Mouse (Mus musculus): Measurements from ENCODE around the gene Serf2. TPM values are rescaled to one million over a fixed set of nuclear protein-coding genes. Genes with fewer than 3 reads are reported as not detected.

The Serf2 gene
- polyA plus RNA-seq, 1 experiment from 2014 or later: 430 TPM

GRCm38 (mm10) chr2:121425890-121426289 lies 23.1 kb upstream of the Serf2 start:
- no peak for ATAC-seq (ENCODE audit: borderline replicate concordance, extremely low read depth, low FRiP score, low TSS enrichment)
- no peaks in the 10 kb centered on the region for H3K4me1 ChIP-seq
- no peak overlapping the region for H3K4me2 ChIP-seq
- H3K27ac ChIP-seq: no peak overlapping the region
- H3K4me3 ChIP-seq: no peak overlapping the region
- peaks cover 87% of the 10 kb centered on the region for H3K36me3 ChIP-seq
- no peak overlapping the region for H3K9ac ChIP-seq
- H3K27me3 ChIP-seq: no peaks in the 10 kb centered on the region
- no peaks in the 10 kb centered on the region for H3K9me3 ChIP-seq
- 88% methylated on average over 2 of the region's 2 CpGs for WGBS

- H3K4me2 ChIP-seq: no peak overlapping the region
- no peak for ATAC-seq (ENCODE audit: borderline replicate concordance, extremely low read depth, low FRiP score, low TSS enrichment)
- no peak overlapping the region for H3K27ac ChIP-seq
- WGBS: 94% methylated on average over 1 of the region's 1 CpGs
- no peaks in the 10 kb centered on the region for H3K4me1 ChIP-seq
- no peak overlapping the region for H3K9ac ChIP-seq
- no peaks in the 10 kb centered on the region for H3K27me3 ChIP-seq
- H3K4me3 ChIP-seq: no peak overlapping the region
- H3K9me3 ChIP-seq: no peaks in the 10 kb centered on the region
- peaks cover 97% of the 10 kb centered on the region for H3K36me3 ChIP-seq
Measured at GRCm38 (mm10) chr2:121434854-121435253, 14.1 kb upstream of the Serf2 start.

- Histone ChIP-seq H3K4me2 (no peak overlapping the region), H3K36me3 (peaks cover 49% of the 10 kb centered on the region), H3K9ac (no peak overlapping the region), H3K4me1 (peaks cover 18% of the 10 kb centered on the region), H3K27ac (no peak overlapping the region), H3K4me3 (no peak overlapping the region), H3K9me3 (no peaks in the 10 kb centered on the region), H3K27me3 (peaks cover 4% of the 10 kb centered on the region; the same call in 1 of the 2 replicates)
- ATAC-seq (ENCODE audit: borderline replicate concordance, extremely low read depth, low FRiP score, low TSS enrichment): no peak
- 78% methylated on average over 4 of the region's 4 CpGs for WGBS
Measured at GRCm38 (mm10) chr2:121439746-121440145, 9.2 kb upstream of the Serf2 start.

GRCm38 (mm10) chr2:121440834-121441605 lies 8.0 kb upstream of the Serf2 start:
- Histone ChIP-seq H3K36me3 (peaks cover 36% of the 10 kb centered on the region), H3K27me3 (peaks cover 4% of the 10 kb centered on the region; the same call in 1 of the 2 replicates), H3K9me3 (no peaks in the 10 kb centered on the region), H3K4me3 (no peak overlapping the region), H3K4me2 (no peak overlapping the region), H3K4me1 (peaks cover 18% of the 10 kb centered on the region), H3K27ac (no peak overlapping the region), H3K9ac (no peak overlapping the region)
- no peak for ATAC-seq (ENCODE audit: borderline replicate concordance, extremely low read depth, low FRiP score, low TSS enrichment)
- 51% methylated on average over 5 of the region's 5 CpGs for WGBS

GRCm38 (mm10) chr2:121441800-121442199 lies 7.2 kb upstream of the Serf2 start:
- no peak overlapping the region for H3K27ac ChIP-seq
- no peak; the same call in 1 of the 2 replicates for ATAC-seq (ENCODE audit: borderline replicate concordance, extremely low read depth, low FRiP score, low TSS enrichment)
- H3K36me3 ChIP-seq: peaks cover 31% of the 10 kb centered on the region
- H3K27me3 ChIP-seq: peaks cover 4% of the 10 kb centered on the region; the same call in 1 of the 2 replicates
- no peaks in the 10 kb centered on the region for H3K9me3 ChIP-seq
- peak overlapping the region; percentile 91 for H3K4me2 ChIP-seq
- WGBS: 9% methylated on average over 11 of the region's 11 CpGs
- peaks cover 18% of the 10 kb centered on the region for H3K4me1 ChIP-seq
- peak overlapping the region; percentile 38 for H3K9ac ChIP-seq
- peak overlapping the region; percentile 50 for H3K4me3 ChIP-seq

GRCm38 (mm10) chr2:121442259-121443067 lies 6.5 kb upstream of the Serf2 start:
- peaks cover 24% of the 10 kb centered on the region for H3K36me3 ChIP-seq
- peak; percentile 88 for ATAC-seq (ENCODE audit: borderline replicate concordance, extremely low read depth, low FRiP score, low TSS enrichment)

GRCm38 (mm10) chr2:121443068-121443349 lies 6.0 kb upstream of the Serf2 start:
- Histone ChIP-seq H3K9ac (peak overlapping the region; percentile 38), H3K27ac (no peak overlapping the region), H3K4me1 (peaks cover 24% of the 10 kb centered on the region), H3K9me3 (no peaks in the 10 kb centered on the region), H3K27me3 (peaks cover 4% of the 10 kb centered on the region; the same call in 1 of the 2 replicates), H3K36me3 (peaks cover 19% of the 10 kb centered on the region), H3K4me3 (peak overlapping the region; percentile 50), H3K4me2 (peak overlapping the region; percentile 91)
- WGBS: 12% methylated on average over 8 of the region's 8 CpGs
- no peak for ATAC-seq (ENCODE audit: borderline replicate concordance, extremely low read depth, low FRiP score, low TSS enrichment)

More at GRCm38 (mm10) chr2:121442259-121443067, 6.5 kb upstream of the Serf2 start:
- H3K4me1 ChIP-seq: peaks cover 18% of the 10 kb centered on the region
- no peaks in the 10 kb centered on the region for H3K9me3 ChIP-seq
- H3K27me3 ChIP-seq: peaks cover 4% of the 10 kb centered on the region; the same call in 1 of the 2 replicates
- peak overlapping the region; percentile 50 for H3K4me3 ChIP-seq
- 1% methylated on average over 30 of the region's 30 CpGs for WGBS
- peak overlapping the region; percentile 91 for H3K4me2 ChIP-seq
- H3K9ac ChIP-seq: peak overlapping the region; percentile 38
- H3K27ac ChIP-seq: no peak overlapping the region

GRCm38 (mm10) chr2:121444178-121444577 lies 4.8 kb upstream of the Serf2 start, which contains the start of gene Ell3:
TSS of gene Ell3 (minus strand) at chr2:121444278.
- no peak for ATAC-seq (ENCODE audit: borderline replicate concordance, extremely low read depth, low FRiP score, low TSS enrichment)
- Histone ChIP-seq H3K9ac (no peak within 1 kb of the TSS; the same call in 1 of the 2 replicates), H3K27ac (no peak within 1 kb of the TSS), H3K27me3 (peaks cover 4% of the 10 kb centered on the region; the same call in 1 of the 2 replicates), H3K9me3 (no peaks in the 10 kb centered on the region), H3K4me1 (peaks cover 25% of the 10 kb centered on the region), H3K4me3 (no peak within 1 kb of the TSS), H3K36me3 (peaks cover 7% of the 10 kb centered on the region), H3K4me2 (peak within 1 kb of the TSS; percentile 91)
- WGBS: 78% methylated on average over 1 of the region's 1 CpGs

- H3K9ac ChIP-seq: no peak overlapping the region
- no peaks in the 10 kb centered on the region for H3K9me3 ChIP-seq
- H3K27ac ChIP-seq: no peak overlapping the region
- H3K4me1 ChIP-seq: peaks cover 25% of the 10 kb centered on the region
- no peak overlapping the region for H3K4me2 ChIP-seq
- ATAC-seq (ENCODE audit: borderline replicate concordance, extremely low read depth, low FRiP score, low TSS enrichment): no peak
- H3K27me3 ChIP-seq: peaks cover 4% of the 10 kb centered on the region; the same call in 1 of the 2 replicates
- H3K36me3 ChIP-seq: no peaks in the 10 kb centered on the region
- H3K4me3 ChIP-seq: no peak overlapping the region
- 75% methylated on average over 3 of the region's 3 CpGs for WGBS
Measured at GRCm38 (mm10) chr2:121445117-121445516, 3.9 kb upstream of the Serf2 start.

- Histone ChIP-seq H3K4me1 (peaks cover 36% of the 10 kb centered on the region), H3K4me3 (no peak overlapping the region), H3K36me3 (peaks cover 4% of the 10 kb centered on the region), H3K9me3 (no peaks in the 10 kb centered on the region), H3K4me2 (no peak overlapping the region), H3K27ac (no peak overlapping the region), H3K9ac (no peak overlapping the region), H3K27me3 (peaks cover 4% of the 10 kb centered on the region; the same call in 1 of the 2 replicates)
- no peak for ATAC-seq (ENCODE audit: borderline replicate concordance, extremely low read depth, low FRiP score, low TSS enrichment)
- 74% methylated on average over 4 of the region's 4 CpGs for WGBS
Measured at GRCm38 (mm10) chr2:121446506-121446905, 2.5 kb upstream of the Serf2 start.

GRCm38 (mm10) chr2:121447006-121447405 lies 2.0 kb upstream of the Serf2 start:
- Histone ChIP-seq H3K36me3 (peaks cover 5% of the 10 kb centered on the region), H3K27me3 (peaks cover 1% of the 10 kb centered on the region; the same call in 1 of the 2 replicates), H3K4me2 (no peak overlapping the region), H3K9ac (no peak overlapping the region), H3K9me3 (no peaks in the 10 kb centered on the region), H3K4me1 (peaks cover 32% of the 10 kb centered on the region), H3K27ac (no peak overlapping the region), H3K4me3 (no peak overlapping the region)
- ATAC-seq (ENCODE audit: borderline replicate concordance, extremely low read depth, low FRiP score, low TSS enrichment): no peak
- WGBS: 81% methylated on average over 3 of the region's 3 CpGs

GRCm38 (mm10) chr2:121448136-121448535 lies 859 bp upstream of the Serf2 start:
- H3K27ac ChIP-seq: peak overlapping the region; percentile 96
- peaks cover 26% of the 10 kb centered on the region for H3K4me1 ChIP-seq
- no peaks in the 10 kb centered on the region for H3K9me3 ChIP-seq
- ATAC-seq (ENCODE audit: borderline replicate concordance, extremely low read depth, low FRiP score, low TSS enrichment): no peak
- peak overlapping the region; percentile 42 for H3K9ac ChIP-seq
- H3K4me2 ChIP-seq: peak overlapping the region; percentile 84
- peaks cover 17% of the 10 kb centered on the region for H3K36me3 ChIP-seq
- H3K27me3 ChIP-seq: no peaks in the 10 kb centered on the region
- 10% methylated on average over 9 of the region's 9 CpGs for WGBS
- H3K4me3 ChIP-seq: peak overlapping the region; percentile 96
